Mouse (Mus musculus) lung, postnatal 0 days (tissue): ENCODE data around the gene 1810046K07Rik.

Experiments used
- CTCF ChIP-seq: IDR thresholded peaks from 2 replicates; pipeline ENCODE4 v1.5.1; 2016; ENCODE audit warnings: antibody characterized with exemption, mild to moderate bottlenecking
- EP300 ChIP-seq: IDR thresholded peaks from 2 replicates; pipeline ENCODE4 v1.6.1; 2016; ENCODE audit warnings: antibody characterized with exemption, mild to moderate bottlenecking, control low read depth

GRCm38 (mm10) chr9:51364059-51364458, 35.3 kb upstream of the 1810046K07Rik start:
- TF ChIP-seq CTCF (no peak), EP300 (no peak)
